Comparison of ENCODE assay signal across 20 mouse cellular contexts in the genomic region with DNA sequence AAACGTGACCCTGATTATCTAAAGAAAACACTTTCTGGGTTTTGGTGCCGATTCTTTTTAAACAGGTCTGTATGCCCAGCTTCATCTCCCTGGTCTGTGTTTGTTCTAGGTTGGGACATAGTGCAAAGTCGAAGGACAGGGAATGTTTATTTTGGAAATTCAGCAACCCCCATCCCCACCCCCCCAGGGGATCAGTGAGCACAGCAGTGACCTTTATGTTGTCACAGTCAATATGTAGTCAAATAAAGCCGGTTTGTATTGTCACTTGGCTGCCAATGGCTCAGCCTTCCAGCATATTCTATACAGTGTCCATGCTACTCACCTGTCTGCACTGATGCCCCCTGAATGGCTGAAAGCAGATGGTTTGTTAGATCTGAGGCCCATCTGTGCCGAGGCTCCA. TPM values are rescaled to one million over a fixed set of nuclear protein-coding genes. Genes with fewer than 3 reads are reported as not detected.
DNase-seq lines count a peak whose midpoint lies in the region; ATAC-seq and TF ChIP-seq lines count a peak whose summit lies in the region.
"Had no signal": no experiment of that assay in that cellular context is flagged by ENCODE, and none has a peak within 500 bp of the region (broad histone marks: within the 10 kb centered on the region; RNA-seq: fewer than 3 reads in every experiment).

No protein-coding gene starts in this region.

- no peaks in the 10 kb centered on the region for H3K27me3 ChIP-seq in kidney, adult 2 months (replicated peaks; ENCODE audit: control insufficient read depth, insufficient read depth, low read length)
- no peaks in the 10 kb centered on the region for H3K27me3 ChIP-seq in kidney, embryonic 16.5 days (ENCODE audit: insufficient read depth, low read length)
- H3K27me3 ChIP-seq in midbrain, postnatal 0 days (ENCODE audit: insufficient read depth, low read length), result no peaks in the 10 kb centered on the region
- no peaks in the 10 kb centered on the region for H3K27me3 ChIP-seq in midbrain, embryonic 16.5 days (ENCODE audit: control insufficient read depth, insufficient read depth, low read depth, low read length)
- H3K27me3 ChIP-seq in liver, embryonic 13.5 days, result no peaks in the 10 kb centered on the region
- H3K27me3 ChIP-seq: heart, embryonic 15.5 days; hindbrain, embryonic 15.5 days; limb, embryonic 15.5 days; megakaryocyte, embryonic 14.5 days; neural tube, embryonic 12.5 days had no signal

- H3K9ac ChIP-seq in kidney, embryonic 16.5 days (replicated peaks; ENCODE audit: low read length), result no peak overlapping the region
- no peak overlapping the region for H3K9ac ChIP-seq in midbrain, postnatal 0 days (replicated peaks; ENCODE audit: low read length, poor library complexity, severe bottlenecking)
- H3K9ac ChIP-seq in midbrain, embryonic 16.5 days (ENCODE audit: low read depth, low read length), result no peak overlapping the region
- H3K9ac ChIP-seq in liver, embryonic 13.5 days, result no peak overlapping the region
- H3K9ac ChIP-seq: heart, embryonic 15.5 days; hindbrain, embryonic 15.5 days; limb, embryonic 15.5 days; neural tube, embryonic 12.5 days had no signal

- no peak overlapping the region for H3K4me3 ChIP-seq in kidney, adult 2 months (ENCODE audit: insufficient read depth, low read depth, low read length)
- no peak overlapping the region for H3K4me3 ChIP-seq in kidney, embryonic 16.5 days (ENCODE audit: low read length)
- H3K4me3 ChIP-seq in midbrain, postnatal 0 days (ENCODE audit: low read depth, low read length), result no peak overlapping the region
- no peak overlapping the region for H3K4me3 ChIP-seq in midbrain, embryonic 16.5 days (ENCODE audit: low read depth, low read length)
- H3K4me3 ChIP-seq in liver, embryonic 13.5 days (replicated peaks), result no peak overlapping the region
- H3K4me3 ChIP-seq: heart, adult 2 months; heart, embryonic 15.5 days; hindbrain, embryonic 15.5 days; limb, embryonic 15.5 days; megakaryocyte, embryonic 14.5 days; neural tube, embryonic 12.5 days had no signal

- DNase-seq in kidney, adult 2 months, result peak; percentile 45
- DNase-seq in midbrain, postnatal 0 days (ENCODE audit: low spot score), result no peak
- DNase-seq in liver, embryonic 13.5 days, result no peak
- DNase-seq: B cell, adult 2 months; cerebellum, adult 8-10 months; gastrocnemius, postnatal 10 days; heart, adult 2 months; heart, postnatal 4 days; right cerebral cortex, adult 18-20 months; thymus, postnatal 25 days had no signal

- no peak for ATAC-seq in kidney, embryonic 16.5 days (ENCODE audit: low FRiP score, low TSS enrichment)
- 0 out of 2 replicates have a peak, but pooled peaks have one; percentile 41 for ATAC-seq in midbrain, postnatal 0 days (ENCODE audit: low FRiP score)
- ATAC-seq in midbrain, embryonic 16.5 days, result no peak
- ATAC-seq in liver, embryonic 13.5 days (ENCODE audit: low read depth), result peak; percentile 83
- ATAC-seq in activated CD4-positive, CD25-positive, alpha-beta regulatory T cell, adult 4 months, result no peak
- no peak for ATAC-seq in cerebellum, adult (ENCODE audit: insufficient number of reproducible peaks, low FRiP score, low TSS enrichment)

- H3K4me1 ChIP-seq in kidney, adult 2 months (ENCODE audit: control insufficient read depth, insufficient read depth, low read length), result 0 out of 2 replicates have a peak, but pooled peaks cover 8% of the 10 kb centered on the region
- no peaks in the 10 kb centered on the region for H3K4me1 ChIP-seq in kidney, embryonic 16.5 days (ENCODE audit: insufficient read depth, low read length)
- H3K4me1 ChIP-seq in midbrain, postnatal 0 days (ENCODE audit: insufficient read depth, low read length), result no peaks in the 10 kb centered on the region
- H3K4me1 ChIP-seq in midbrain, embryonic 16.5 days (ENCODE audit: control insufficient read depth, insufficient read depth, low read length), result no peaks in the 10 kb centered on the region
- peaks cover 8% of the 10 kb centered on the region for H3K4me1 ChIP-seq in liver, embryonic 13.5 days (replicated peaks)
- H3K4me1 ChIP-seq: hindbrain, embryonic 15.5 days; limb, embryonic 15.5 days; neural tube, embryonic 12.5 days had no signal

- no peaks in the 10 kb centered on the region for H3K9me3 ChIP-seq in kidney, embryonic 16.5 days (ENCODE audit: low read length)
- no peaks in the 10 kb centered on the region for H3K9me3 ChIP-seq in midbrain, postnatal 0 days (ENCODE audit: low read length)
- no peaks in the 10 kb centered on the region for H3K9me3 ChIP-seq in midbrain, embryonic 16.5 days (replicated peaks; ENCODE audit: control insufficient read depth, low read length, poor library complexity, severe bottlenecking)
- no peaks in the 10 kb centered on the region for H3K9me3 ChIP-seq in liver, embryonic 13.5 days (replicated peaks)
- H3K9me3 ChIP-seq: heart, embryonic 15.5 days; hindbrain, embryonic 15.5 days; limb, embryonic 15.5 days; megakaryocyte, embryonic 14.5 days; neural tube, embryonic 12.5 days had no signal

- H3K36me3 ChIP-seq in kidney, adult 2 months (ENCODE audit: control insufficient read depth, insufficient read depth, low read length), result no peaks in the 10 kb centered on the region; the same call in 1 of the 2 replicates
- peaks cover 57% of the 10 kb centered on the region for H3K36me3 ChIP-seq in kidney, embryonic 16.5 days (ENCODE audit: insufficient read depth, low read length)
- peaks cover 37% of the 10 kb centered on the region for H3K36me3 ChIP-seq in midbrain, postnatal 0 days (ENCODE audit: insufficient read depth, low read length)
- H3K36me3 ChIP-seq in midbrain, embryonic 16.5 days (ENCODE audit: control insufficient read depth, insufficient read depth, low read length), result peaks cover 15% of the 10 kb centered on the region
- peaks cover 91% of the 10 kb centered on the region for H3K36me3 ChIP-seq in liver, embryonic 13.5 days

- H3K27ac ChIP-seq in kidney, adult 2 months (ENCODE audit: insufficient read depth, low read depth, low read length), result no peak overlapping the region
- H3K27ac ChIP-seq in kidney, embryonic 16.5 days (ENCODE audit: low read length), result no peak overlapping the region
- no peak overlapping the region for H3K27ac ChIP-seq in midbrain, postnatal 0 days (ENCODE audit: low read depth, low read length)
- H3K27ac ChIP-seq in midbrain, embryonic 16.5 days (ENCODE audit: low read length), result no peak overlapping the region
- H3K27ac ChIP-seq in liver, embryonic 13.5 days, result peak overlapping the region; percentile 50; the same call in 1 of the 2 replicates
- H3K27ac ChIP-seq: heart, adult 2 months; heart, embryonic 15.5 days; hindbrain, embryonic 15.5 days; kidney, postnatal 0 days; limb, embryonic 15.5 days; neural tube, embryonic 12.5 days had no signal

- TF ChIP-seq CTCF in kidney, adult 2 months (conservative IDR thresholded peaks at IDR 0.05; ENCODE audit: insufficient read depth, insufficient read length, low read depth, low read length), result no peak
- TF ChIP-seq CTCF in midbrain, postnatal 0 days (IDR thresholded peaks at IDR 0.05), result no peak

- no peak overlapping the region for H3K4me2 ChIP-seq in kidney, embryonic 16.5 days (replicated peaks; ENCODE audit: low read depth, low read length)
- H3K4me2 ChIP-seq in midbrain, postnatal 0 days (ENCODE audit: low read depth, low read length, poor library complexity, severe bottlenecking), result no peak overlapping the region
- H3K4me2 ChIP-seq in midbrain, embryonic 16.5 days (ENCODE audit: low read length), result no peak overlapping the region
- no peak overlapping the region for H3K4me2 ChIP-seq in liver, embryonic 13.5 days
- H3K4me2 ChIP-seq: heart, embryonic 15.5 days; hindbrain, embryonic 15.5 days; limb, embryonic 15.5 days; neural tube, embryonic 12.5 days had no signal

- no peak for TF ChIP-seq POLR2A in kidney, adult 2 months (IDR thresholded peaks at IDR 0.05; ENCODE audit: low read depth, low read length)

- WGBS in kidney, adult 2 months, result 68% methylated on average over 5 of the region's 5 CpGs
- WGBS in kidney, embryonic 16.5 days, result 70% methylated on average over 5 of the region's 5 CpGs
- WGBS in midbrain, postnatal 0 days, result 83% methylated on average over 5 of the region's 5 CpGs
- WGBS in midbrain, embryonic 16.5 days, result 82% methylated on average over 5 of the region's 5 CpGs
- WGBS in liver, embryonic 13.5 days (ENCODE audit: insufficient replicate concordance), result 66% methylated on average over 5 of the region's 5 CpGs

RNA-seq across cellular contexts. Expression of gene Lmbrd2, which starts 25.8 kb away (rescaled TPM):
- polyA plus RNA-seq in kidney, adult 2 months (2012; rRNA removed), result 21.2 and 32.4 TPM in 2 replicates
- 3.1 and 3.7 TPM in 2 replicates for polyA plus RNA-seq in kidney, embryonic 16.5 days (2015; fragmentation: Nextera tagmentation; extraction: Ambion mirVana)
- 20.7 and 25.4 TPM in 2 replicates for total RNA-seq in midbrain, postnatal 0 days (2014; rRNA removed)
- polyA plus RNA-seq in midbrain, postnatal 0 days (2015; fragmentation: Nextera tagmentation; extraction: Ambion mirVana), result 2.9 and 3.3 TPM in 2 replicates
- polyA plus RNA-seq in midbrain, embryonic 16.5 days (2015; fragmentation: Nextera tagmentation; extraction: Ambion mirVana), result 3.3 and 3.6 TPM in 2 replicates
- 2.0 and 2.2 TPM in 2 replicates for polyA plus RNA-seq in liver, embryonic 13.5 days (2015; fragmentation: Nextera tagmentation; extraction: Ambion mirVana)
- 1 to 10 TPM; 3.0 to 3.6 TPM for polyA plus RNA-seq in activated CD4-positive, CD25-positive, alpha-beta regulatory T cell, adult 4 months (2017; shearing (Covaris generic))

RNA-seq across cellular contexts. Expression of gene Skp2, which starts 40.6 kb away (rescaled TPM):
- polyA plus RNA-seq in kidney, adult 2 months (2012; rRNA removed), result 0.92 and 1.0 TPM in 2 replicates
- 74.8 and 77.6 TPM in 2 replicates for polyA plus RNA-seq in kidney, embryonic 16.5 days (2015; fragmentation: Nextera tagmentation; extraction: Ambion mirVana)
- total RNA-seq in midbrain, postnatal 0 days (2014; rRNA removed), result 7.7 and 9.3 TPM in 2 replicates
- 7.8 and 7.9 TPM in 2 replicates for polyA plus RNA-seq in midbrain, postnatal 0 days (2015; fragmentation: Nextera tagmentation; extraction: Ambion mirVana)
- polyA plus RNA-seq in midbrain, embryonic 16.5 days (2015; fragmentation: Nextera tagmentation; extraction: Ambion mirVana), result 15.3 and 18.5 TPM in 2 replicates
- 26.8 and 34.9 TPM in 2 replicates for polyA plus RNA-seq in liver, embryonic 13.5 days (2015; fragmentation: Nextera tagmentation; extraction: Ambion mirVana)
- 1 to 10 TPM; 5.9 to 6.0 TPM for polyA plus RNA-seq in activated CD4-positive, CD25-positive, alpha-beta regulatory T cell, adult 4 months (2017; shearing (Covaris generic))

RNA-seq across cellular contexts. Expression of gene Nadk2, which starts 43.5 kb away (rescaled TPM):
- polyA plus RNA-seq in kidney, adult 2 months (2012; rRNA removed), result 46.6 and 52.9 TPM in 2 replicates
- polyA plus RNA-seq in kidney, embryonic 16.5 days (2015; fragmentation: Nextera tagmentation; extraction: Ambion mirVana), result 23.8 and 26.4 TPM in 2 replicates
- total RNA-seq in midbrain, postnatal 0 days (2014; rRNA removed), result 33.7 and 34.3 TPM in 2 replicates
- 28.9 and 29.9 TPM in 2 replicates for polyA plus RNA-seq in midbrain, postnatal 0 days (2015; fragmentation: Nextera tagmentation; extraction: Ambion mirVana)
- polyA plus RNA-seq in midbrain, embryonic 16.5 days (2015; fragmentation: Nextera tagmentation; extraction: Ambion mirVana), result 27.8 and 28.2 TPM in 2 replicates
- 103 and 120 TPM in 2 replicates for polyA plus RNA-seq in liver, embryonic 13.5 days (2015; fragmentation: Nextera tagmentation; extraction: Ambion mirVana)
- polyA plus RNA-seq in activated CD4-positive, CD25-positive, alpha-beta regulatory T cell, adult 4 months (2017; shearing (Covaris generic)), result 1 to 10 TPM; 3.3 to 7.0 TPM

Comparison
In these comparisons a context has a peak if more than half of its experiments do, and no peak if none do; other contexts are left out.
1. ATAC-seq: peak in midbrain, postnatal 0 days (single experiment) and liver, embryonic 13.5 days (single experiment); none in kidney, embryonic 16.5 days (single experiment), midbrain, embryonic 16.5 days (single experiment), activated CD4-positive, CD25-positive, alpha-beta regulatory T cell, adult 4 months (single experiment) and cerebellum, adult (single experiment).